Mouse (Mus musculus) intestine, embryonic 14.5 days (tissue): ENCODE data around the gene Mtx3. TPM values are rescaled to one million over a fixed set of nuclear protein-coding genes. Genes with fewer than 3 reads are reported as not detected.

ENCODE experiments used
- ATAC-seq: fragments of 200-750 bp; cut with Nextera tagmentation; replicated peaks from 2 replicates; pipeline ENCODE4 v1.8.0; 2017; ENCODE audit warnings: low read depth, moderate number of reproducible peaks, moderate TSS enrichment, moderate library complexity; ENCODE audit not compliant: low FRiP score, low TSS enrichment
- DNase-seq: peaks from one replicate; pipeline ENCODE4 v3.0.0-alpha.2; 2018; ENCODE audit warnings: low spot score
- H3K27ac ChIP-seq: fragments of 300-500 bp; sonication (generic); 2 replicates; pipeline ENCODE4 v1.5.1; 2014; ENCODE audit warnings: low read depth, mild to moderate bottlenecking, control low read depth
- H3K27me3 ChIP-seq: fragments of 300-500 bp; sonication (generic); replicated peaks from 2 replicates; pipeline ENCODE4 v1.6.1; 2014; ENCODE audit warnings: low read length, control low read depth; ENCODE audit not compliant: control insufficient read depth, insufficient read depth
- H3K36me3 ChIP-seq: fragments of 300-500 bp; sonication (generic); 2 replicates; pipeline ENCODE4 v1.6.1; 2014; ENCODE audit warnings: low read length, control low read depth; ENCODE audit not compliant: control insufficient read depth, insufficient read depth
- H3K4me1 ChIP-seq: fragments of 300-500 bp; sonication (generic); replicated peaks from 2 replicates; pipeline ENCODE4 v1.6.1; 2014; ENCODE audit warnings: low read length, control low read depth, mixed read lengths; ENCODE audit not compliant: control insufficient read depth, insufficient read depth
- H3K4me2 ChIP-seq: fragments of 300-500 bp; sonication (generic); 2 replicates; pipeline ENCODE4 v1.6.1; 2014; ENCODE audit warnings: low read length
- H3K4me3 ChIP-seq: fragments of 300-500 bp; sonication (generic); 2 replicates; pipeline ENCODE4 v1.5.1; 2014; ENCODE audit warnings: low read depth, low read length, control low read depth, mixed read lengths
- H3K9ac ChIP-seq: fragments of 300-500 bp; sonication (generic); 2 replicates; pipeline ENCODE4 v1.6.1; 2014; ENCODE audit warnings: mild to moderate bottlenecking, low read length
- H3K9me3 ChIP-seq: fragments of 300-500 bp; sonication (generic); 2 replicates; pipeline ENCODE4 v1.6.1; 2016; ENCODE audit warnings: low read length, control low read depth; ENCODE audit not compliant: control insufficient read depth
- WGBS: fragments of 180-500 bp; shearing (Covaris S2); extraction: QIAGEN DNeasy Blood & Tissue Kit; methylation state at CpG from one replicate; pipeline ENCODE4 v1.1.7; 2014; 5-methylcytosine and 5-hydroxymethylcytosine counted together
- polyA plus RNA-seq: library from polyadenylated mRNA; unstranded; fragments of >200 nt; fragmentation: Nextera tagmentation; extraction: Ambion mirVana; gene quantifications from 2 replicates; pipeline ENCODE4 v1.2.1, GENCODE M21; 2014

The Mtx3 gene
- polyA plus RNA-seq, 1 experiment from 2014 or later: 6.3 TPM

DNA sequence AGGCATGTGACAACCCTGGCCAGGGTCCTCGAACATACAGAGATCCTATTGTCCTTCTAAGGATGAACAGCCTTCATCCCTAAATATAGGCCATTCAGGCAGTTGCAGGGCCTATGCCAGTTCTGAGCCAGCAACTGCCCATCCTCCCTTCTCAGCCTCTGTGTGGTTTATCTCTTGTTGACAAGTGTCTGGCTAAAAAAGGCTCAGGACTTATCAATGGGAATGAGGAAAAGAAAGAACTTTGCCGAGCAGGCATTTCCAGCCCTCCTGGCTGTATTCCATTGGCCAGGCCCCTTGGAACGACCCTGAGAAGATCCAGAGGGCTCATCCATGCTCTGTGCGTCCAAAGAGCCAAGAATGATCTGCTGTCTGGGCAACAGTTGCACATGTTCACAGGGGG lies 58.7 kb downstream of the Mtx3 start:
- Histone ChIP-seq H3K4me3 (no peak overlapping the region), H3K4me1 (no peaks in the 10 kb centered on the region; the same call in 1 of the 2 replicates), H3K9ac (no peak overlapping the region), H3K27me3 (no peaks in the 10 kb centered on the region), H3K9me3 (no peaks in the 10 kb centered on the region), H3K36me3 (no peaks in the 10 kb centered on the region), H3K4me2 (no peak overlapping the region), H3K27ac (no peak overlapping the region)
- DNase-seq: no peak
- ATAC-seq: no peak
- 35% methylated on average over 4 of the region's 4 CpGs for WGBS

DNA sequence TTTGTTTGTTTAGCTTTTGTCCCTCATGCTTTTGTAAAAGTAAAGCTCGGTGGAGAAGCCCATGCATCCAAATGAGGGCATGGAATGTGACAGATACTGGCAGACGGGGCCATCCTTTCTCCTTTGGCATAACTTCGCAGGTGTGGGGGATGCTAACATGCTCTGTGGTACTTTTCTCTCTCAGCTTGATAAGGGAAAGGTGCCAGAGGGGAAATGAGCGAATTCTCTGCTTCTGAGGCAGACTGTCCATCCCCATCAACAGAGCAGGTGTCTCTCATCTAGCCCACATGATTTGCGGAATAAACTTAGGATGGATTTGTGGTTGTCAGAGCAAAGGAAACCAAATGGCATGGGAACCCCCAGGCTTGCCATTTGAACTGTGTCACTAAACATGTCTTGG lies 61.4 kb downstream of the Mtx3 start:
- H3K4me3 ChIP-seq: no peak overlapping the region
- no peak overlapping the region for H3K27ac ChIP-seq
- H3K9ac ChIP-seq: no peak overlapping the region
- no peak for DNase-seq
- H3K36me3 ChIP-seq: no peaks in the 10 kb centered on the region
- H3K27me3 ChIP-seq: no peaks in the 10 kb centered on the region
- no peak overlapping the region for H3K4me2 ChIP-seq
- H3K4me1 ChIP-seq: no peaks in the 10 kb centered on the region; the same call in 1 of the 2 replicates
- no peak for ATAC-seq
- no peaks in the 10 kb centered on the region for H3K9me3 ChIP-seq
- WGBS: 83% methylated on average over 5 of the region's 5 CpGs

DNA sequence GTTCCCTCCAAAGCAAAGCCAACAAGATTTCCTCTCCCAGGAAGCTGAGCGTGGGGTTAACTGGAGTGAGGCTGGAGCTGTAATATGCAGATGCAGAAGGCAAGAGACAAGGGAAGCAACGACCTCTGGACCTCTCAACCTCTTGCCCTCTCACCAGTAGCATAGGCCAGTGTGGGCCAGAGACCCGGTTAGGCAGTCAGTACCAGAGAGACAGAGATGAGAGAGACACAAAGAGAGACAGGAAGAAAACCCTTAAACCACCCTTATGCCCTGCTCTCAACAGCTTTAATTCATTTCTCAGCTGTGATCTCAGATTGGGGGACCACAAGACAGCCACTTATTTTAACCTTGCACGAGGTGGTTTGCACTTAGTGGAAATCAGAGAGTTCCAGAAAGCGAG lies 62.8 kb downstream of the Mtx3 start:
- no peaks in the 10 kb centered on the region for H3K27me3 ChIP-seq
- no peak overlapping the region for H3K4me2 ChIP-seq
- ATAC-seq: no peak
- H3K4me3 ChIP-seq: no peak overlapping the region
- DNase-seq: no peak
- no peak overlapping the region for H3K9ac ChIP-seq
- WGBS: 43% methylated on average over 5 of the region's 5 CpGs
- H3K9me3 ChIP-seq: no peaks in the 10 kb centered on the region
- no peaks in the 10 kb centered on the region for H3K36me3 ChIP-seq
- H3K4me1 ChIP-seq: no peaks in the 10 kb centered on the region; the same call in 1 of the 2 replicates
- H3K27ac ChIP-seq: no peak overlapping the region

Other genes with a start within 250 kb of the Mtx3 start
- 24.9 and 27.3 TPM in 2 replicates for gene Serinc5, start 233.7 kb upstream of the Mtx3 start, polyA plus RNA-seq
- 30.2 and 37.1 TPM in 2 replicates for gene Thbs4, start 49.9 kb upstream of the Mtx3 start, polyA plus RNA-seq